Mouse (Mus musculus) lung, adult 2 months (tissue): ENCODE data around the gene Brinp1. TPM values are rescaled to one million over a fixed set of nuclear protein-coding genes. Genes with fewer than 3 reads are reported as not detected.

Source experiments
- DNase-seq: peaks from one replicate; pipeline ENCODE4 v3.0.0; 2022
- H3K4me1 ChIP-seq: fragments of 200-500 bp; 2 replicates; pipeline ENCODE4 v1.6.1; 2011; ENCODE audit warnings: low read length; ENCODE audit not compliant: control insufficient read depth, insufficient read depth
- H3K4me3 ChIP-seq: fragments of 200-500 bp; replicated peaks from 2 replicates; pipeline ENCODE3; 2011; ENCODE audit warnings: low read depth, mild to moderate bottlenecking, control low read depth, low read length; ENCODE audit errors: extremely low read depth
- CTCF ChIP-seq: fragments of 200-500 bp; IDR thresholded peaks from 2 replicates; pipeline ENCODE4 v1.5.1; 2011; ENCODE audit warnings: mild to moderate bottlenecking, low read length, control low read depth; ENCODE audit not compliant: insufficient read depth
- POLR2A ChIP-seq: fragments of 200-500 bp; IDR thresholded peaks from 2 replicates; pipeline ENCODE4 v1.6.1; 2011; ENCODE audit warnings: low read depth, mild to moderate bottlenecking, control low read depth, low read length, borderline replicate concordance; ENCODE audit errors: extremely low read depth
- WGBS: fragments of 180-500 bp; shearing (Covaris S2); methylation state at CpG from one replicate; pipeline ENCODE4 v1.1.7; 2018; 5-methylcytosine and 5-hydroxymethylcytosine counted together
- polyA plus RNA-seq: library from polyadenylated mRNA; depleted of rRNA; stranded (reverse); fragments of >200 nt; gene quantifications from 2 replicates; pipeline ENCODE4 v1.2.3, GENCODE M21; 2012

The Brinp1 gene
- polyA plus RNA-seq, 1 experiment, result 0.71 TPM

DNA sequence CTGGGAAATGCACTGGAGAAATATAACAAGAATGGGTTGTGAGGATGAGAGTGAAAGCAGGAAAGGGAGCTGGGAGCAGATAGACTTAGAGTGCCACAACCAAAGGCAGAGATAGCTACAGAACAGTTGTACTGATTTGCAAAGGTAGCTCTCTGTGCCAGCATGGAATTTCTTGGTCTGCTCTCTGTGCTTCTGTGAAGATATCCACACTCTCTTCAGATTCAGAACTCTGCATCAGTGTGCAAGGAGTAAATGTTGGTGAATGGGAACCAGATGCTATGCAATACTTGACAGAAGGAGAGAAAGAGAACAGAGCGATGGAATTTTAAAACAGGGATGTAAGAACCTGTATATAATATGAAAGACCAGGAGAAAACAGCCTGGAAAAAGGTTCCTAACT, 31.7 kb downstream of the Brinp1 start:
- no peak for DNase-seq
- Histone ChIP-seq H3K4me3 (no peak overlapping the region), H3K4me1 (no peaks in the 10 kb centered on the region)
- WGBS, result 78% methylated on average over 1 of the region's 1 CpGs
- TF ChIP-seq POLR2A (no peak), CTCF (no peak)

DNA sequence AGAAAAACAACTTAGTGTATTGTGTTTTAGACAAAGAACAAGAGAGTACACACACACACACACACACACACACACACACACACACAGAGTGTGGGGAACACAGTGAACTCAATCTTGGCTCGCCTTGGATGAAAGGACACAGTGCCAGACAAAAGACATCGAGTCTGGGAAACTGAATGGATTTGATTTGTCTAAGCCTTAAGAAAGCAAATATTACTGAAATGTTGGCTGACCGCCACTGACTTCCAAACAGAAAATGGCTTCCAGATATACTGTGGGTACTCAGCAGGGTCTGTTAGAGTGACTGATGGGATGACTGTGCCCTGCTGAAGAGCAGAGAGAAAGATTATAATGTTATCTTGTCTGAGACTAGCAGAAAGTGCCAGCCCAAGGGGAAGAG, 34.1 kb downstream of the Brinp1 start:
- TF ChIP-seq CTCF, result no peak
- TF ChIP-seq POLR2A, result no peak
- no peak for DNase-seq
- WGBS, result 53% methylated on average over 3 of the region's 3 CpGs

DNA sequence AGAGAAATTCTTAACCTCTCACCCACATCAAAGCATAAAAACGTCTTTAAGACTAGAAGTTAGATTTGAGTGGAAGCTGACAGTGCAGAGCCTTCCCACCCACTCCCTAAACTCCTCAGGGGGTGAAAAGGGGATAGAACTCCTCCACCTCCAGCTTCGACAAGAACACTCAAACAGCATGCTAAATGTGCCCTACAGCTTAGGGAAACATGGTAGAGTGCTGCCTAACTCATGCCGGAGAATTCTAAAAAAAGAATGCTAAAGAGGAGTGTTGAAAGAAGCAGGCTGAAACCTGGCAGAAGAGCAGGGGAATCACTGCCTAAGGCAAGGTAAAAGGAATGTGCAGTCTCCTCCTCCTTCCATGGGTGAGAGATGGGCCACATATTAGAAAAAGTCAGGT, 43.3 kb downstream of the Brinp1 start:
- no peaks in the 10 kb centered on the region for H3K4me1 ChIP-seq
- no peak for DNase-seq
- no peak overlapping the region for H3K4me3 ChIP-seq
- TF ChIP-seq CTCF (no peak), POLR2A (no peak)
- WGBS, result 40% methylated on average over 3 of the region's 3 CpGs

More for the DNA sequence above, 34.1 kb downstream of the Brinp1 start:
- Histone ChIP-seq H3K4me1 (no peaks in the 10 kb centered on the region), H3K4me3 (no peak overlapping the region)

DNA sequence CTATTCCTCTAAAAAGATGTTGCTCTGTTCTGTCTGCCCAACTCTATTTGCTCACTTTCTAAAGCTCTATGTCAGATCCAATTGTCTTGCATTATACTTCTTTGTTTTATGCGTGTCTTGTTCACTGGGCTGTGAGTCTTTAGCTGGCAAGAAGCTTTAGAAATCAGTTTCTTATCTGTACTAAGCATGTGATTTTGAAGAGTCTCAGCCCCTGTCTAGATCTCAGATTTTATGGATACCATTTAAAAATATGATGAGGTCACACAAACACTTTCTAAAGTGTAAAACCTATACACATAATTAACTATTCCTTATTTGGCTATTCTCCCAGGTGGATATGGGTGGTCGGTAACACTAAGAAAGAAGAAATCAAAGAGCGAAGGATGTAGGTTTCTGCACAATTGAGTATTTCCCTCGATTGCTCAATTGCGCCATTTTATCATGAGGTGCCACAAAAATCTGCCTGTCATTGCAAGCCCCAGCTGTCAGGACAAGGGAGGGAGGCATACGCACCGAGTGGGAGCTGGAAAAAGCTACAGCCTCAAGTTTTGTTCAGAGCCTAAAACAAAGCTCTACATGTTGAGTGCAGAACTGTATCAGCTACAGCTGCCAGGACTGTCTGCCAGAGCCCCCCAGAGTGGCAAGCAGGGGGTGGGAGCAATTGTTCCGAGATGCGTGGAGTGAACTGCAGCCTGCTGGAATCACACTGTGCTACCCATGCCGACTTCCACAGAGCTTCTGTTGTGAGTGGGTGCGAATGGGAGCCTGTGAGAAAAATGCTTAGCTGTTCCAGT, 47.6 kb downstream of the Brinp1 start:
- Histone ChIP-seq H3K4me1 (no peaks in the 10 kb centered on the region), H3K4me3 (peak overlapping the region; percentile 43)
- no peak for DNase-seq
- 64% methylated on average over 11 of the region's 11 CpGs for WGBS
- no peak for TF ChIP-seq POLR2A
- TF ChIP-seq CTCF, result no peak

DNA sequence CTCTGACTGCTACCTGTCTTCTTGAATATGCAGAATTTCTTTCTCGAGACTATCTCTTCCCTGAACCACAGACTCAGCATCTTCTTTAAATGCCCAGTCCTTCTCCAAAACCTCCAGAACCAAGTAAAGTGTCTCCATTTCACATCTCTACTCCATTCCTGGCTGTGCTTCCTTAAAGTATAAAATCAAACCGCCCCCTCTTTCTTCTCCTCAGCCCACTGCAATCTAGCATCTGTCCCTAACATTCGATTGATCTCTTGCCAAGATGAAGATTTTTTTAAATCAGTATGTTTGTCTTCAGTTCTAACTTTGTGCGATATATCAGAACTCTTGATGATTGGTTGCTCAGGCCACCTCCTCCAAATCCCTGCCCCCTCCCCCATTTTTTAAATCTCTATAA, 63.7 kb downstream of the Brinp1 start:
- H3K4me1 ChIP-seq, result no peaks in the 10 kb centered on the region
- TF ChIP-seq POLR2A (no peak), CTCF (no peak)
- no peak for DNase-seq
- no peak overlapping the region for H3K4me3 ChIP-seq
- 76% methylated on average over 4 of the region's 4 CpGs for WGBS

DNA sequence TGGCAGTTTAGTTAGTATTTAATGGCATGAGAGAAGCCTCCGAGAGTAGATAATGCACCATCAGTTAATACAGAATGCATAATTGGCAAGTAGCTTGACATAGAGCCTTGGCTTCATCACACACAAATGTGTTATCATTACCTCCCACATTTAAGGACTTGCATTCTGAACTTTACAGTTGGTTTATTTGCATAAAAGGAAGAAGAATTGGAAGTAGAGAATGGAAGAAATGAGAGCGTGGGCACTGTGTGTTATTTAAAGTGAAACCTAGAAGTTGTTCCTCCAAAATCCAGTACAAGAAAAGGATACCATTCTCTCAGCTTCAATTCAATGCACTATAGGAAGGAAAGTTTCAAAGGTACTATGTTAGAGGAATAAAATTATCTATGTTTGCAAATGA, 67.9 kb downstream of the Brinp1 start:
- H3K4me3 ChIP-seq, result no peak overlapping the region
- no peak for DNase-seq
- 78% methylated on average over 2 of the region's 2 CpGs for WGBS
- no peaks in the 10 kb centered on the region for H3K4me1 ChIP-seq
- no peak for TF ChIP-seq POLR2A
- TF ChIP-seq CTCF, result no peak

DNA sequence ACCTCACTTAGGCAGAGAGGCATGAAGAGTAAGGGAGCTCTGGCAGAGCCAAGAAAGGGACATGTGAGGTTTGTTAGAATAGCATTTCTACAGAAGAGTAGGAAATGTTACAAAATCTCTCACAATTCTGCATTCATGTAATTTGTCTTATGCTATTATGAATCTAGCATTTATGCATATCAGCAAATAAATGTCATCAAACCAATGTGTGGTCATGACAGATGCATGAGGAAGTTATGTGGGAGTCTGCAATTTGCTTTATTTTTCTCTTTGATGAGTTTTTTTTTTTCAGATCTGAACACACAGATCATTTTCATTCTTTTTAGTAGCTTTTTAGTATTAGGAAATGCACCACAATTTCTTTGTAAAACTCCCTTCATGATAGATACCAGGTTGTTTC, 82.2 kb downstream of the Brinp1 start:
- no peak for DNase-seq
- TF ChIP-seq POLR2A, result no peak
- H3K4me3 ChIP-seq, result no peak overlapping the region

DNA sequence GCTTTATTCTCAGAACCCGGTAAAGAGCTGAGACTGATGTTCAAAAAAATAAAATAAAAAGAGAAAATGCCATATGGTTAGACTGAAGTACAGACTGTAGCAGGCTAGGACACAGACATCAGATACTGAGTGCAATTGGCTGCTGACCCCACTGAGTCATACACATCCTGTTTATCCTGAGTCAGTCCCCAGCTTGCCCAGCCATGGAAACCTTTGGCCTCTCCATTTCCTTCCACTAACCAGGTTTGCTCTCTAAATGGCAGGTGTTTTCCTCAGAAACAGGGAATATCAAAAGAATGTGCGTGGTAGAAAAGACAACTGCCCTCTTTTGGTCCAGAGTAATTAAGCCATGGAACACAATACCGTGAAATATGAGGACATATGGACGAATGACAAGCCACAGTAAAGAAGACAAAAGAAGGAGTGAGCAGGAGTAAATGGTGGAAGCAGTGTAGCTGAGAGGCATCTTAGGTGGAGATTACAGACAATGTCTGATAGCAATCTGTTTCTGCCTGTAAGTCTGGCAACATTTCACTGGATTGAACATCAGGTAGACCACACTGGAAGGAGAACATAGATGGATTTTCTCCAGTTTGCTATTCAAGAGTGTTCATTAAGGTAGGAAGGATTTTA, 88.9 kb downstream of the Brinp1 start:
- no peak for DNase-seq
- no peak for TF ChIP-seq POLR2A
- TF ChIP-seq CTCF, result no peak
- 56% methylated on average over 4 of the region's 4 CpGs for WGBS
- Histone ChIP-seq H3K4me1 (no peaks in the 10 kb centered on the region), H3K4me3 (no peak overlapping the region)

More for the DNA sequence above, 82.2 kb downstream of the Brinp1 start:
- H3K4me1 ChIP-seq, result no peaks in the 10 kb centered on the region

DNA sequence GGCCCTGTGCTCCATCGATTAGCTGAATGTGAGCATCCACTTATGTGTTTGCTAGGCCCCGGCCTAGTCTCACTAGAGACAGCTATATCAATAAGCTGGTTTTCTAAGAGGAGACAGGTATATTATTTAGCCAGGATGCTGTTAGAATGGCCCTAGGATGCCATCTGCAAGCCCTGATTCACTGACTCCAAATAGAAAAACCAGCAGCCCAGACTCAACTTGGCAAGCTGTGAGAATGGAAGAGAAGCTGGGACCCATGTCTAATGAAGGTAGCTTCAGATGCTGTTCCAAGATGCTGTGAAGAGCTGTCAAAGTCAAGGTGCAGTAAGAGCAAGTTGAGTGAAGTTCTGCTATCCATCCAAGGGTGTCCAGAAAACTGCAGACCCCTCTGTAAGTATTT, 89.5 kb downstream of the Brinp1 start:
- TF ChIP-seq POLR2A (no peak), CTCF (no peak)
- no peak overlapping the region for H3K4me3 ChIP-seq
- WGBS, result 94% methylated on average over 2 of the region's 2 CpGs
- no peaks in the 10 kb centered on the region for H3K4me1 ChIP-seq
- DNase-seq, result no peak

DNA sequence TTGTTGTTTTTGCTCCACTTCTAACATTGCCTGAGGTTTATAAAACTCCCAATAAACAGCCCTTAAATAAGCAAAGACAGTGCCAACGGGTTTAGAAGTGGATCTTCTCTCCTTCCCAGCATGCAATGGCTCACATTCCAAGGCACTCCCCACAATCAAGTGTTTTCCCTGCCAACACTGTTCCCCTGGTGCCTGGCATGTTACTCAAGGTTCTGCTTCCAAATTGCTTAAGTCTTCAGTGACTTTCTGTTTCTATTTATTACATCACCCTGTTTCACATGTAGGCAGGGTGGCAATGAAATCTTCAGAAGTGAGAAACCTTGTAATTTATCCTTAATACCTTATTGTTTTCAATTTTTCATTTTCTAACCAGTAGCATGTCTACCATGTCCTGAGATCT, 97.3 kb downstream of the Brinp1 start:
- DNase-seq, result no peak
- H3K4me3 ChIP-seq, result no peak overlapping the region
- H3K4me1 ChIP-seq, result no peaks in the 10 kb centered on the region
- WGBS, result 18% methylated on average over 1 of the region's 1 CpGs
- TF ChIP-seq POLR2A (no peak), CTCF (no peak)
